ENCODE assay signal across 20 mouse cellular contexts in the genomic region with DNA sequence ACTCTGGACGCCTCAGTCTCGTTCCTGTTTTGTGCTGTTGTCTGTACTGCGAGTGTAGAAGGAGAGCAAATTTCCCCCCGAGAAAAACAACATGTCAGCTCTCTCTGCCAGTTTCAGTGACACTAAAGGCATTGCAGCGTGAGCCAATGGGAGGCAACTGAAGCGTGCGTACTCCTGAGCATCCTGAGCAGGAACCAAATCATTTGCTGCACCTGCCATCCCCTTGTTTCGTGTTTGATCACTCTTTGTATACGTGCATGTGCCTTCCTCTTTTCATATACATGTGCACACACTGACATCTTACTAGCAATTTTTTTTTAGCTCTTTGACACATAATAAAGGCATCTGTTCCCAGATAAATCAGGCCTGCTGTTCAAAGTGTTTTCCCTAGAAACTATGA.
A peak's percentile ranks its signal among the peaks of the same experiment; 100 is the strongest.
DNase-seq lines count a peak whose midpoint lies in the region; ATAC-seq and TF ChIP-seq lines count a peak whose summit lies in the region.
"Had no signal": no experiment of that assay in that cellular context is flagged by ENCODE, and none has a peak within 500 bp of the region (broad histone marks: within the 10 kb centered on the region; RNA-seq: fewer than 3 reads in every experiment).

No protein-coding gene starts in this region.

- H3K4me1 ChIP-seq in forebrain, embryonic 14.5 days (ENCODE audit: control insufficient read depth, insufficient read depth, low read length): peaks cover 5% of the 10 kb centered on the region; the same call in 1 of the 2 replicates
- H3K4me1 ChIP-seq in forebrain, embryonic 10.5 days: peaks cover 12% of the 10 kb centered on the region; the same call in 1 of the 2 replicates
- H3K4me1 ChIP-seq in midbrain, embryonic 13.5 days (replicated peaks): peaks cover 13% of the 10 kb centered on the region; the same call in 1 of the 2 replicates
- peaks cover 15% of the 10 kb centered on the region for H3K4me1 ChIP-seq in midbrain, embryonic 10.5 days
- no peaks in the 10 kb centered on the region for H3K4me1 ChIP-seq in hindbrain, postnatal 0 days (ENCODE audit: insufficient read depth, low read length)
- H3K4me1 ChIP-seq in heart, embryonic 11.5 days (ENCODE audit: control insufficient read depth, insufficient read depth, low read length): no peaks in the 10 kb centered on the region
- H3K4me1 ChIP-seq: limb, embryonic 13.5 days; liver, embryonic 15.5 days had no signal

- peak; percentile 50; the same call in 1 of the 2 replicates for ATAC-seq in forebrain, embryonic 14.5 days
- ATAC-seq in midbrain, embryonic 13.5 days: peak; percentile 34; the same call in 1 of the 2 replicates
- ATAC-seq in hindbrain, postnatal 0 days: 0 out of 2 replicates have a peak, but pooled peaks have one; percentile 15
- ATAC-seq in heart, embryonic 11.5 days (replicated peaks; ENCODE audit: insufficient number of reproducible peaks, low FRiP score, low TSS enrichment): no peak
- ATAC-seq: CD4-positive, CD25-positive, alpha-beta regulatory T cell, adult 4 months; Patski had no signal

- H3K27me3 ChIP-seq in forebrain, embryonic 14.5 days (replicated peaks; ENCODE audit: control insufficient read depth, insufficient read depth, low read length): no peaks in the 10 kb centered on the region
- H3K27me3 ChIP-seq in forebrain, embryonic 10.5 days (ENCODE audit: poor library complexity, severe bottlenecking): peaks cover 100% of the 10 kb centered on the region
- H3K27me3 ChIP-seq in midbrain, embryonic 13.5 days: peaks cover 71% of the 10 kb centered on the region
- H3K27me3 ChIP-seq in midbrain, embryonic 10.5 days (ENCODE audit: low read depth, poor library complexity, severe bottlenecking): peaks cover 100% of the 10 kb centered on the region
- no peaks in the 10 kb centered on the region for H3K27me3 ChIP-seq in hindbrain, postnatal 0 days (ENCODE audit: insufficient read depth, low read length)
- no peaks in the 10 kb centered on the region; the same call in 1 of the 2 replicates for H3K27me3 ChIP-seq in heart, embryonic 11.5 days (ENCODE audit: control insufficient read depth, insufficient read depth, low read length)
- H3K27me3 ChIP-seq: Patski had no signal

- no peaks in the 10 kb centered on the region for H3K36me3 ChIP-seq in forebrain, embryonic 14.5 days (ENCODE audit: control insufficient read depth, insufficient read depth, low read length)
- H3K36me3 ChIP-seq in forebrain, embryonic 10.5 days (replicated peaks): no peaks in the 10 kb centered on the region
- no peaks in the 10 kb centered on the region for H3K36me3 ChIP-seq in midbrain, embryonic 13.5 days
- no peaks in the 10 kb centered on the region for H3K36me3 ChIP-seq in midbrain, embryonic 10.5 days
- H3K36me3 ChIP-seq in hindbrain, postnatal 0 days (ENCODE audit: insufficient read depth, low read length): no peaks in the 10 kb centered on the region
- no peaks in the 10 kb centered on the region for H3K36me3 ChIP-seq in heart, embryonic 11.5 days (ENCODE audit: control insufficient read depth, insufficient read depth, low read length)
- H3K36me3 ChIP-seq: limb, embryonic 13.5 days; liver, embryonic 15.5 days had no signal

- H3K4me3 ChIP-seq in forebrain, embryonic 14.5 days (ENCODE audit: low read depth, low read length): no peak overlapping the region
- no peak overlapping the region for H3K4me3 ChIP-seq in forebrain, embryonic 10.5 days
- no peak overlapping the region for H3K4me3 ChIP-seq in midbrain, embryonic 13.5 days (replicated peaks)
- no peak overlapping the region for H3K4me3 ChIP-seq in midbrain, embryonic 10.5 days
- no peak overlapping the region for H3K4me3 ChIP-seq in hindbrain, postnatal 0 days (ENCODE audit: low read length)
- H3K4me3 ChIP-seq in heart, embryonic 11.5 days (ENCODE audit: low read depth, low read length): no peak overlapping the region
- H3K4me3 ChIP-seq: limb, embryonic 13.5 days; liver, embryonic 15.5 days had no signal

- H3K9me3 ChIP-seq in forebrain, embryonic 14.5 days (replicated peaks; ENCODE audit: control insufficient read depth, low read length): no peaks in the 10 kb centered on the region
- H3K9me3 ChIP-seq in forebrain, embryonic 10.5 days: no peaks in the 10 kb centered on the region
- no peaks in the 10 kb centered on the region for H3K9me3 ChIP-seq in midbrain, embryonic 13.5 days
- no peaks in the 10 kb centered on the region for H3K9me3 ChIP-seq in midbrain, embryonic 10.5 days (replicated peaks)
- no peaks in the 10 kb centered on the region for H3K9me3 ChIP-seq in hindbrain, postnatal 0 days (ENCODE audit: low read length)
- no peaks in the 10 kb centered on the region for H3K9me3 ChIP-seq in heart, embryonic 11.5 days (replicated peaks; ENCODE audit: control insufficient read depth, low read length)
- H3K9me3 ChIP-seq: limb, embryonic 13.5 days; liver, embryonic 15.5 days had no signal

- TF ChIP-seq CTCF in hindbrain, postnatal 0 days (IDR thresholded peaks at IDR 0.05; ENCODE audit: low read depth): no peak

- 40% methylated on average over 9 of the region's 9 CpGs for WGBS in forebrain, embryonic 14.5 days
- WGBS in forebrain, embryonic 10.5 days: 71% methylated on average over 9 of the region's 9 CpGs
- WGBS in midbrain, embryonic 13.5 days: 44% methylated on average over 9 of the region's 9 CpGs
- 64% methylated on average over 9 of the region's 9 CpGs for WGBS in midbrain, embryonic 10.5 days
- 46% methylated on average over 9 of the region's 9 CpGs for WGBS in hindbrain, postnatal 0 days
- 71% methylated on average over 9 of the region's 9 CpGs for WGBS in heart, embryonic 11.5 days (ENCODE audit: insufficient replicate concordance)

- H3K27ac ChIP-seq in forebrain, embryonic 14.5 days (ENCODE audit: low read depth, low read length): no peak overlapping the region
- H3K27ac ChIP-seq in forebrain, embryonic 10.5 days: no peak overlapping the region
- H3K27ac ChIP-seq in midbrain, embryonic 13.5 days: no peak overlapping the region
- no peak overlapping the region for H3K27ac ChIP-seq in midbrain, embryonic 10.5 days (replicated peaks)
- H3K27ac ChIP-seq in hindbrain, postnatal 0 days: no peak overlapping the region
- H3K27ac ChIP-seq in heart, embryonic 11.5 days (ENCODE audit: low read depth, low read length): no peak overlapping the region
- H3K27ac ChIP-seq: kidney, postnatal 0 days; limb, embryonic 13.5 days; liver, embryonic 15.5 days had no signal

- H3K4me2 ChIP-seq in forebrain, embryonic 14.5 days (ENCODE audit: low read length): 0 out of 2 replicates have a peak overlapping the region, but pooled peaks have one; percentile 21
- no peak overlapping the region; the same call in 1 of the 2 replicates for H3K4me2 ChIP-seq in midbrain, embryonic 13.5 days (replicated peaks)
- H3K4me2 ChIP-seq in hindbrain, postnatal 0 days (ENCODE audit: low read depth, low read length): peak overlapping the region; percentile 23; the same call in 1 of the 2 replicates
- no peak overlapping the region for H3K4me2 ChIP-seq in heart, embryonic 11.5 days
- H3K4me2 ChIP-seq: limb, embryonic 13.5 days; liver, embryonic 15.5 days had no signal

- no peak overlapping the region for H3K9ac ChIP-seq in forebrain, embryonic 14.5 days (ENCODE audit: low read length)
- H3K9ac ChIP-seq in midbrain, embryonic 13.5 days (replicated peaks): no peak overlapping the region
- H3K9ac ChIP-seq in hindbrain, postnatal 0 days (replicated peaks; ENCODE audit: low read length): no peak overlapping the region
- H3K9ac ChIP-seq in heart, embryonic 11.5 days (ENCODE audit: low read depth, low read length): no peak overlapping the region
- H3K9ac ChIP-seq: limb, embryonic 13.5 days; liver, embryonic 15.5 days had no signal

- DNase-seq in forebrain, embryonic 14.5 days (ENCODE audit: low spot score): peak; percentile 59
- DNase-seq in forebrain, embryonic 10.5 days (ENCODE audit: extremely low spot score, low spot score): no peak
- no peak for DNase-seq in midbrain, embryonic 10.5 days (ENCODE audit: low spot score)
- peak; percentile 28 for DNase-seq in hindbrain, postnatal 0 days (ENCODE audit: low spot score)
- peak; percentile 44 for DNase-seq in retina, postnatal 1 day
- no peak for DNase-seq in adrenal gland, adult 2 months
- DNase-seq: adrenal gland, postnatal 10 days; cerebellum, adult 11 months; embryo, embryonic 11 days; gastrocnemius, postnatal 36 days; kidney, adult 11 months; right cerebral cortex, postnatal 14 days; thymus, postnatal 36 days had no signal

Comparison
In these comparisons a context has a peak if more than half of its experiments do, and no peak if none do; other contexts are left out.
1. DNase-seq: peak in forebrain, embryonic 14.5 days (single experiment), hindbrain, postnatal 0 days (single experiment) and retina, postnatal 1 day (single experiment); none in forebrain, embryonic 10.5 days (single experiment), midbrain, embryonic 10.5 days (single experiment) and adrenal gland, adult 2 months (single experiment).
2. H3K4me2 ChIP-seq: peak in forebrain, embryonic 14.5 days (single experiment) and hindbrain, postnatal 0 days (single experiment); none in midbrain, embryonic 13.5 days (single experiment) and heart, embryonic 11.5 days (single experiment).